Mouse (Mus musculus): ENCODE measurements at regions not wholly inside any gene's neighbourhood (a gene's known extent, or its start where the extent isn't known, plus 50 kb on each side); places are given as distances from the start of the nearest gene placed in this dataset.
A peak's percentile ranks its signal among the peaks of the same experiment; 100 is the strongest.

DNA sequence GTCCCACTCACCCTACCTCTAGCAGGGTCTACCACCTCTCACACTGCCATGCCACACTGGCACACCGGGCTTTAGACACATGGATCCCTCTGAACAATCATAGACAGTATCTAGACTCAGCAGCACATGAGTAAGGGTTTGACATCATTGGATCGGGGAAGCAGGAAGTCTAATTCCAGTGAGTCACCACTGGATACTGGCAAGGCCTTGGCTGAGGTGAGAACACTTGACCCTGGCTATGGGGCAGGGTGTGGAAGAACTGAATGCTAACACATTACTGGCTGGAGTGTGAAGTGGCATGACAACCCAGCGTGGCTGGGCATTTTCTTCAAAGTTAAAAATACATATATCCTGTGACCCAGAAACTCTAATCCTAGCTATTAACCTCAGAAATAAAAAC, 114.4 kb downstream of the H2afy start:
- ATAC-seq (ENCODE audit: insufficient number of reproducible peaks, insufficient read depth, low FRiP score, low TSS enrichment, low read depth): no peak
- H3K27me3 ChIP-seq: peaks cover 5% of the 10 kb centered on the region; the same call in 1 of the 2 replicates
- peaks cover 20% of the 10 kb centered on the region for H3K4me1 ChIP-seq (replicated peaks)
- H3K36me3 ChIP-seq: no peaks in the 10 kb centered on the region
- no peak overlapping the region for H3K4me2 ChIP-seq
- H3K27ac ChIP-seq: no peak overlapping the region
- 83% methylated on average over 3 of the region's 3 CpGs for WGBS
- H3K9ac ChIP-seq (replicated peaks): no peak overlapping the region
- H3K4me3 ChIP-seq (replicated peaks): no peak overlapping the region
- no peaks in the 10 kb centered on the region for H3K9me3 ChIP-seq

DNA sequence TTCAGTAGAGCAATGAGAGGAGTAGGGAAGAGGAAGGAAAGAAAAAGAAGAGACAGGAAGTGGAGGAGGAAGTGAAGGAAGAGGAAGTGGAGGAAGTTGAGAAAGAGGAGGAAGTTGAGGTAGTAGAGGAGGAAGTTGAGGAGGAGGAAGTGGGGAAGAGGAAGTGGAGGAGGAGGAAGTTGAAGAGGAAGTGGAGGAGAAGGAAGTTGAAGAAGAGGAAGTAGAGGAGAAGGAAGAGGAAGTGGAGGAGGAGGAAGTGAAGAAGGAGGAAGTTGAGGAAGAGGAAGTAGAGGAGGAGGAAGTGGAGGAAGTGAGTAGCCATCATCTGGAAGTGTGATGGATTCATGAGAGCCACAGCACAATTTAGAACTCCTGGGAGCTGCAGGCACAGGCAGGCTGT, 122.2 kb downstream of the H2afy start:
- H3K4me2 ChIP-seq: no peak overlapping the region
- no peaks in the 10 kb centered on the region for H3K36me3 ChIP-seq
- no peak overlapping the region for H3K9ac ChIP-seq (replicated peaks)
- H3K27me3 ChIP-seq: no peaks in the 10 kb centered on the region
- H3K4me1 ChIP-seq (replicated peaks): peaks cover 16% of the 10 kb centered on the region
- no peaks in the 10 kb centered on the region for H3K9me3 ChIP-seq
- no peak overlapping the region for H3K4me3 ChIP-seq (replicated peaks)
- H3K27ac ChIP-seq: no peak overlapping the region
- no peak for ATAC-seq (ENCODE audit: insufficient number of reproducible peaks, insufficient read depth, low FRiP score, low TSS enrichment, low read depth)

- Histone ChIP-seq H3K9me3 (no peaks in the 10 kb centered on the region), H3K27me3 (no peaks in the 10 kb centered on the region), H3K36me3 (no peaks in the 10 kb centered on the region), H3K27ac (no peak overlapping the region; the same call in 1 of the 2 replicates), H3K4me3 (replicated peaks) (no peak overlapping the region), H3K9ac (replicated peaks) (no peak overlapping the region), H3K4me1 (replicated peaks) (peaks cover 16% of the 10 kb centered on the region), H3K4me2 (no peak overlapping the region)
- 50% methylated on average over 6 of the region's 6 CpGs for WGBS
- no peak for ATAC-seq (ENCODE audit: insufficient number of reproducible peaks, insufficient read depth, low FRiP score, low TSS enrichment, low read depth)
Observed at GRCm38 (mm10) chr13:56010416-56010815, 125.7 kb downstream of the H2afy start.

DNA sequence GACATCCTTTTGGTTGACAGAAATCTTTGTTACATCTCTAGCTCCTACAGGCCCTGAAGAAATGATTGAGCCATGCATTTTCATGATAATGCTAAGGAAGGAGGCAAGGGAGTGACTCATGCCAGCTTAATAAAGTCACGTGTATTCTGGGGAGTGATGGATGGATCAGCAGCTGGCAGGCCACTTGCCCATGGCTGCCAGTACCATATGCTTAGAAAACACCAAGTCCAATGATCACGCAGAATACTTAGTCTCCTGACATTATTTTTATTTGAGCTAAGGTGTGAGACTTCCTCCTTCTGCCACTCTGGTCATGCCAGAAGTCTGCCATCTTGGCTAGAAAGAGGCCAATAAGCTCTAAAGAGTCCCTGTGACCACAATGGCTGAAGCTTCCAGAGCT, 129.3 kb downstream of the H2afy start:
- ATAC-seq (ENCODE audit: insufficient number of reproducible peaks, insufficient read depth, low FRiP score, low TSS enrichment, low read depth): no peak
- WGBS: 92% methylated on average over 2 of the region's 2 CpGs
- Histone ChIP-seq H3K9me3 (no peaks in the 10 kb centered on the region), H3K9ac (replicated peaks) (no peak overlapping the region), H3K27ac (no peak overlapping the region), H3K4me2 (no peak overlapping the region), H3K27me3 (no peaks in the 10 kb centered on the region), H3K4me1 (replicated peaks) (peaks cover 36% of the 10 kb centered on the region), H3K36me3 (no peaks in the 10 kb centered on the region), H3K4me3 (replicated peaks) (no peak overlapping the region)

DNA sequence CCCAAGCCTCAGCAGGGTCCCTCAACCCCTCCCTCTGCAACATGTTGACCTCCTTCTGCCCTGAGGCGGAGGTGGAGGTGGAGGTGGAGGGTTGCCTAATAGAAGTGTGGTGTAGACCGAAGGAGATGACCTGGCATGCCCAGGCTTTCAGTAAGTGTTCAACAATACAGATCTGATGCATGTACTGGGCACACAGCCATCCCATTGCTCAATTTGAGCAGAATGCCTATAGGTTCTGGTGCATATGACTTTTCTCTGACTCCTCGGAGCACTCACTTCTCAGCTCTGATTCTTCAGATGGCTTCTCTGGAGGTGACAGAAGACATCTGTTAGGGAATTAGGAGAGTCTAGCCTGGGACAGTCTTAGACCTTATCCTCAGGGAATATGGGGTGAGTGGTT, 130.4 kb downstream of the H2afy start:
- ATAC-seq (ENCODE audit: insufficient number of reproducible peaks, insufficient read depth, low FRiP score, low TSS enrichment, low read depth): no peak
- no peak overlapping the region for H3K4me3 ChIP-seq (replicated peaks)
- WGBS: 83% methylated on average over 3 of the region's 3 CpGs
- H3K27ac ChIP-seq: no peak overlapping the region
- no peaks in the 10 kb centered on the region for H3K36me3 ChIP-seq
- H3K9me3 ChIP-seq: no peaks in the 10 kb centered on the region
- peaks cover 31% of the 10 kb centered on the region for H3K4me1 ChIP-seq (replicated peaks)
- H3K9ac ChIP-seq (replicated peaks): no peak overlapping the region
- no peaks in the 10 kb centered on the region for H3K27me3 ChIP-seq
- no peak overlapping the region for H3K4me2 ChIP-seq

GRCm38 (mm10) chr13:56003724-56004393, 132.3 kb downstream of the H2afy start:
- H3K27me3 ChIP-seq: no peaks in the 10 kb centered on the region
- ATAC-seq (ENCODE audit: insufficient number of reproducible peaks, insufficient read depth, low FRiP score, low TSS enrichment, low read depth): peak; percentile 66; the same call in 1 of the 2 replicates
- no peaks in the 10 kb centered on the region for H3K36me3 ChIP-seq
- no peak overlapping the region for H3K4me2 ChIP-seq
- 48% methylated on average over 18 of the region's 18 CpGs for WGBS
- H3K27ac ChIP-seq: peak overlapping the region; percentile 51; the same call in 1 of the 2 replicates
- no peak overlapping the region for H3K4me3 ChIP-seq (replicated peaks)
- H3K9me3 ChIP-seq: no peaks in the 10 kb centered on the region
- peaks cover 20% of the 10 kb centered on the region for H3K4me1 ChIP-seq (replicated peaks)
- H3K9ac ChIP-seq (replicated peaks): no peak overlapping the region

GRCm38 (mm10) chr13:55995255-55995654, 140.9 kb downstream of the H2afy start:
- WGBS: 48% methylated on average over 4 of the region's 4 CpGs
- no peaks in the 10 kb centered on the region for H3K4me1 ChIP-seq (replicated peaks)
- no peaks in the 10 kb centered on the region for H3K36me3 ChIP-seq
- H3K4me2 ChIP-seq: no peak overlapping the region
- ATAC-seq (ENCODE audit: insufficient number of reproducible peaks, insufficient read depth, low FRiP score, low TSS enrichment, low read depth): no peak
- peaks cover 2% of the 10 kb centered on the region; the same call in 1 of the 2 replicates for H3K27me3 ChIP-seq
- no peak overlapping the region for H3K9ac ChIP-seq (replicated peaks)
- H3K9me3 ChIP-seq: no peaks in the 10 kb centered on the region
- H3K4me3 ChIP-seq (replicated peaks): no peak overlapping the region
- H3K27ac ChIP-seq: no peak overlapping the region

DNA sequence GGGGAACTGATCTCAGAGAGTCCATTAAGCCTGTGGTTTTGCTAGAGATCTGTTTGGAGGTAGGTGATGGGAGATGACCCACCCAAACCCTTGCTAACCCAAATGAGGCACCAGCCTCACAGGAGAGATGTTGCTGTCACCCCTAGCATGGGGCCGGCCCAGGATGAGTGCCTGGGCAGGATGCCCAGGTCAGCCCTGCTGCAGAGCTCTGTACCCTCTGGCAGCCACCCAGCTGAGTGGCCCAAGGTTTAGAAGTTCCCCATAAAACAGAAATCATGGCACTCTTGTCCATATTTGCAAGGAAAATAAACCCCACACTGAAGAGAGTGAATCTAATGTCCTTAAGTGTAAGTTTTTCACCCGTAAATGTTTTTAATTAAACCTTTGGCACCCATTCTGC, 141.7 kb downstream of the H2afy start:
- no peak overlapping the region for H3K4me2 ChIP-seq
- ATAC-seq (ENCODE audit: insufficient number of reproducible peaks, insufficient read depth, low FRiP score, low TSS enrichment, low read depth): no peak
- peaks cover 4% of the 10 kb centered on the region; the same call in 1 of the 2 replicates for H3K4me1 ChIP-seq (replicated peaks)
- no peaks in the 10 kb centered on the region for H3K36me3 ChIP-seq
- H3K9ac ChIP-seq (replicated peaks): no peak overlapping the region
- 78% methylated on average over 2 of the region's 2 CpGs for WGBS
- H3K9me3 ChIP-seq: no peaks in the 10 kb centered on the region
- no peak overlapping the region for H3K4me3 ChIP-seq (replicated peaks)
- H3K27me3 ChIP-seq: peaks cover 2% of the 10 kb centered on the region; the same call in 1 of the 2 replicates
- H3K27ac ChIP-seq: no peak overlapping the region

DNA sequence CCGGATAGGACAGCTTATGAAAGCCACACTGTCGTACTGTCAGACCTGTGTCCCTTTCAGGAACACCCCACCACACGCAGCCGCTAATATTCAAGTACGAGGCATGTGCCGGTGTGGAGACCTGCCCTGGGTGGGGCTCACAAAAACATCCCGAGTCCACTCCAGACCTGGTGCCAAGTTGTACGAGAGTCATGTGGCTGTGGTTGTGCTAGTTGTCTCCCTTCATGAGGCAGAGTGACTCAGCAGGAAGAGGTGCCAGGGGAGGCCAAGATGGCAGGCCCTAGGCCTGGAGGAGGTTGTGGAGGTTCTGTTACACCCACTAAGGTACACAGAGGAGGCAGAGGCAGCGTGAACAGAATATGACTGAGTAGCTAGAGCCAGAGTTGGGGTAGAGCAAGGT, 143.5 kb downstream of the H2afy start:
- no peaks in the 10 kb centered on the region for H3K9me3 ChIP-seq
- no peak overlapping the region for H3K9ac ChIP-seq (replicated peaks)
- 92% methylated on average over 9 of the region's 9 CpGs for WGBS
- H3K4me1 ChIP-seq (replicated peaks): peaks cover 8% of the 10 kb centered on the region; the same call in 1 of the 2 replicates
- peaks cover 2% of the 10 kb centered on the region; the same call in 1 of the 2 replicates for H3K27me3 ChIP-seq
- no peak overlapping the region for H3K27ac ChIP-seq
- no peaks in the 10 kb centered on the region for H3K36me3 ChIP-seq
- H3K4me2 ChIP-seq: no peak overlapping the region
- H3K4me3 ChIP-seq (replicated peaks): no peak overlapping the region
- ATAC-seq (ENCODE audit: insufficient number of reproducible peaks, insufficient read depth, low FRiP score, low TSS enrichment, low read depth): no peak

GRCm38 (mm10) chr13:55991216-55991615, 144.9 kb downstream of the H2afy start:
- peaks cover 8% of the 10 kb centered on the region; the same call in 1 of the 2 replicates for H3K4me1 ChIP-seq (replicated peaks)
- no peaks in the 10 kb centered on the region for H3K9me3 ChIP-seq
- peaks cover 2% of the 10 kb centered on the region; the same call in 1 of the 2 replicates for H3K27me3 ChIP-seq
- 74% methylated on average over 14 of the region's 14 CpGs for WGBS
- H3K4me3 ChIP-seq (replicated peaks): no peak overlapping the region
- H3K9ac ChIP-seq (replicated peaks): no peak overlapping the region
- ATAC-seq (ENCODE audit: insufficient number of reproducible peaks, insufficient read depth, low FRiP score, low TSS enrichment, low read depth): no peak
- no peaks in the 10 kb centered on the region for H3K36me3 ChIP-seq
- H3K4me2 ChIP-seq: no peak overlapping the region
- H3K27ac ChIP-seq: no peak overlapping the region

DNA sequence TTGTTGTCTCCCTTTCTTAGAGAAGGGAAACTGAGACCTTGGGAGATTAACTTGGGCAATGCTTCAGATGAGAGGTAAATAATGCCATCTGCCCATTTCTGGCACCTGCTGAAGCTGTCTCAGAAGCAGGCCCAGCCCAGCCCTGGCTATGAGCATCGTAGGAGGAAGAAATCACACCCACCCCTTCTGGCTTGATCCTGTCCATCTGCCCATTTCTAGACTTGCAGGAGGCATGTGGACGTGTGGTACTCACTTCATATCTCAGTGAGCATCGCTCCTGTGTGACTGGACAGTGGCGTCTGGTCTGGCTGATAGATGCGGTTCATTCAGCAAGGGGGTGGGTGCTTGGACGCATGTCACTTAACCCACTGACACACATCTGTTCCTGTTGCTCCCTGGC, 146.0 kb downstream of the H2afy start:
- H3K9me3 ChIP-seq: no peaks in the 10 kb centered on the region
- no peak overlapping the region for H3K4me3 ChIP-seq (replicated peaks)
- H3K27me3 ChIP-seq: 0 out of 2 replicates have a peak, but pooled peaks cover 2% of the 10 kb centered on the region
- WGBS: 83% methylated on average over 6 of the region's 6 CpGs
- peaks cover 10% of the 10 kb centered on the region; the same call in 1 of the 2 replicates for H3K4me1 ChIP-seq (replicated peaks)
- no peak overlapping the region for H3K4me2 ChIP-seq
- no peak overlapping the region for H3K27ac ChIP-seq
- H3K36me3 ChIP-seq: no peaks in the 10 kb centered on the region
- ATAC-seq (ENCODE audit: insufficient number of reproducible peaks, insufficient read depth, low FRiP score, low TSS enrichment, low read depth): no peak
- no peak overlapping the region for H3K9ac ChIP-seq (replicated peaks)

DNA sequence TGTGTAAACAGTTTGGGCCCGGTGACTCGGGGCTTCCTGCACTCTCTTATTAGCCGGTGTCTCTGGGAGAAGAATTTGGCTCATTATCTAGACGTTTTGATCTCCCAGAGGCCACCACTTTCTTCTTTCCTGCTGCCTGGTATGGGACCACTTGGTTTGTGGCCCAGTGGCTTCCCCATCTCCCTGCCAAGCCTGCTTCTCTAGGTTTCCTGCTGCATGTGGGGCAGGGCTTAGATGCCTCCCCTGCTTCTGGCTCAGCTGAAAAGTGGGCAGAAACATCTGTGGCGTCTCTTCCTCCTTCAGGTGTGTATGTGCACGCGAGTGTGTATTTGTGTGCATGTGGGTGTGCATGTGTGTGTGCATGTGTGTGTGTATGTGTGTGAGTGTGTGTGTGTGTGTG, 146.8 kb downstream of the H2afy start:
- Histone ChIP-seq H3K4me3 (replicated peaks) (no peak overlapping the region), H3K9me3 (no peaks in the 10 kb centered on the region), H3K27ac (0 out of 2 replicates have a peak overlapping the region, but pooled peaks have one; percentile 0), H3K4me2 (no peak overlapping the region), H3K36me3 (no peaks in the 10 kb centered on the region), H3K9ac (replicated peaks) (no peak overlapping the region), H3K27me3 (peaks cover 6% of the 10 kb centered on the region; the same call in 1 of the 2 replicates), H3K4me1 (replicated peaks) (peaks cover 10% of the 10 kb centered on the region; the same call in 1 of the 2 replicates)
- ATAC-seq (ENCODE audit: insufficient number of reproducible peaks, insufficient read depth, low FRiP score, low TSS enrichment, low read depth): no peak
- WGBS: 38% methylated on average over 7 of the region's 7 CpGs

Measured in limb, embryonic 12.5 days (tissue).